Mouse (Mus musculus): ENCODE results near the gene Ncor1.

- TF ChIP-seq CTCF (IDR thresholded peaks at IDR 0.05; ENCODE audit: low read depth) (no peak), EP300 (IDR thresholded peaks at IDR 0.05; ENCODE audit: low read depth) (no peak)
These were observed 189.2 kb downstream of the Ncor1 start for GRCm38 (mm10) chr11:62269097-62269496.
